Mouse (Mus musculus) midbrain, embryonic 16.5 days (tissue): ENCODE data around the gene Fancc. TPM values are rescaled to one million over a fixed set of nuclear protein-coding genes. Genes with fewer than 3 reads are reported as not detected.

ENCODE experiments used
- ATAC-seq: fragments of 200-750 bp; cut with Nextera tagmentation; 2 replicates; pipeline ENCODE4 v1.8.0; 2017; ENCODE audit warnings: moderate TSS enrichment
- H3K27ac ChIP-seq: fragments of 300-500 bp; sonication (generic); 2 replicates; pipeline ENCODE4 v1.5.1; 2014; ENCODE audit warnings: mild to moderate bottlenecking, low read length, mixed read lengths
- H3K27me3 ChIP-seq: fragments of 300-500 bp; sonication (generic); 2 replicates; pipeline ENCODE4 v1.6.1; 2014; ENCODE audit warnings: low read depth, low read length, mixed read lengths; ENCODE audit not compliant: control insufficient read depth, insufficient read depth
- H3K36me3 ChIP-seq: fragments of 300-500 bp; sonication (generic); 2 replicates; pipeline ENCODE4 v1.6.1; 2014; ENCODE audit warnings: mild to moderate bottlenecking, low read length, moderate library complexity, mixed read lengths; ENCODE audit not compliant: control insufficient read depth, insufficient read depth
- H3K4me1 ChIP-seq: fragments of 300-500 bp; sonication (generic); 2 replicates; pipeline ENCODE4 v1.6.1; 2014; ENCODE audit warnings: mild to moderate bottlenecking, low read length, mixed read lengths; ENCODE audit not compliant: control insufficient read depth, insufficient read depth
- H3K4me2 ChIP-seq: fragments of 300-500 bp; sonication (generic); 2 replicates; pipeline ENCODE4 v1.6.1; 2014; ENCODE audit warnings: mild to moderate bottlenecking, low read length, mixed read lengths
- H3K4me3 ChIP-seq: fragments of 300-500 bp; sonication (generic); 2 replicates; pipeline ENCODE4 v1.5.1; 2014; ENCODE audit warnings: low read depth, mild to moderate bottlenecking, low read length, moderate library complexity, mixed read lengths
- H3K9ac ChIP-seq: fragments of 300-500 bp; sonication (generic); 2 replicates; pipeline ENCODE4 v1.6.1; 2014; ENCODE audit warnings: low read depth, low read length, mixed read lengths
- H3K9me3 ChIP-seq: fragments of 300-500 bp; sonication (generic); replicated peaks from 2 replicates; pipeline ENCODE4 v1.6.1; 2014; ENCODE audit warnings: mild to moderate bottlenecking, low read length, mixed read lengths; ENCODE audit not compliant: control insufficient read depth, poor library complexity, severe bottlenecking
- WGBS: fragments of 180-500 bp; shearing (Covaris S2); extraction: QIAGEN DNeasy Blood & Tissue Kit; methylation state at CpG from one replicate; pipeline ENCODE4 v1.1.7; 2014; 5-methylcytosine and 5-hydroxymethylcytosine counted together
- polyA plus RNA-seq: library from polyadenylated mRNA; unstranded; fragments of >200 nt; fragmentation: Nextera tagmentation; extraction: Ambion mirVana; gene quantifications from 2 replicates; pipeline ENCODE4 v1.2.1, GENCODE M21; 2015

The Fancc gene
- polyA plus RNA-seq, 1 experiment from 2014 or later = 14.2 TPM

DNA sequence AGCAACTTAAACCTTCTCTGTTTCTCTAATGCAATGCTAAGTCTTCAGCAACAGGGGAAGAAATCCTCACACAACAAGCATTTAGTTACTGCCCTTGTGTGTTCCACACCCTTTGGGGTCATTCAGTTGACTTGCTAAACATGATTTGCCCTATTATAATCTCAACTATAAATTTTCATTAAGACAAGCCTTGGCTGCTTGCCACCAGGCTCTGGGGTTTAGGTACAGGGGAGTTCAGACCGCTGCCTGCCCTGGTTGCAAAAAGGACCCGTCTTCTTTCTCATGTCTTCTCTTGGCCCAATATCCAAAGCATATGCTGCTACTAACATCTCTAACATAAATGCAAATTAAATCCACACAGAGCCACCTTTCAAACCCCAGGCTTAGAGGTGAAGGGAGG lies 27.0 kb upstream of the Fancc start:
- no peak overlapping the region for H3K9ac ChIP-seq
- H3K36me3 ChIP-seq = peaks cover 38% of the 10 kb centered on the region
- H3K4me1 ChIP-seq = peaks cover 17% of the 10 kb centered on the region
- WGBS = 53% methylated on average over 2 of the region's 2 CpGs
- H3K27ac ChIP-seq = no peak overlapping the region
- no peak overlapping the region for H3K4me2 ChIP-seq
- ATAC-seq = no peak
- no peak overlapping the region for H3K4me3 ChIP-seq
- no peaks in the 10 kb centered on the region for H3K27me3 ChIP-seq
- no peaks in the 10 kb centered on the region for H3K9me3 ChIP-seq

DNA sequence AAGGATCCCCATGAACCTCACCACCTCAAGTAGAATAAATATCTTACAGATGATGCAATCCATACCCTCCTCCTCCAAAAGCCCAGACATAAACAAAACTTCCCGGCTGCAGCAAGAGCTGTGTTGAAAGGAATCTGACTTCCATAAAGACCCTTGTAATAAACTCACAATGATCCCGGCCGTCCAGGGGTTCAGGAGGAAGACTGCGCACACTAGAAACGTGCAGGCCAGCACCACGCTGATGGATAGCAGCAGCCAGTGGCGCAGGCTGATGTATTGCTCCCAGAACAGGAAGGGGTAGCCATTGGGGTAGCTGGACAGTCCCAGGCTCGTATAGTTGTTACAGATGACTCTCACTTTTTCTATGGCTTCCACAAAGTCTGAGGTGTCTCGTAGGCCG lies 25.8 kb upstream of the Fancc start:
- Histone ChIP-seq H3K27me3 (no peaks in the 10 kb centered on the region), H3K36me3 (peaks cover 50% of the 10 kb centered on the region), H3K9ac (no peak overlapping the region), H3K4me1 (peaks cover 8% of the 10 kb centered on the region), H3K4me3 (no peak overlapping the region), H3K9me3 (no peaks in the 10 kb centered on the region), H3K4me2 (no peak overlapping the region), H3K27ac (no peak overlapping the region)
- no peak for ATAC-seq
- 75% methylated on average over 10 of the region's 10 CpGs for WGBS

DNA sequence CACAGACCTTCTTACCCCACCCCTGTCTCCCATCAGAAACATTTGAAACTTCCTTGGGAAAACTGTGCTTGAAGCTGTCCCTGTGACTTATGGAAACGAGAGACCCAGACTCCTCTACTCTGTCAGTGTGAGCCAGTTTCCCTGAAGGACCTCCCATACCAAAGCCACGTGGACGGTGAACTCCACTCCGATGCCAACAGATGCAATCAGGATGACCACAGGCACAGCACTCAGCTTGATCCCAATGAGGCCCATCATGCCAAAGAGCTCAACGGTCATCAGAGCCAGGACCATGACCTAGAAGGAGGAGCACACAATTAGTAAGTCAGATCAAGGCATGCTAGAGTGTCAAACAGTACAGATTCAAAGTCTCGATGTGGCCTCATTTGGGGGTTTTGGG lies 23.0 kb upstream of the Fancc start:
- no peaks in the 10 kb centered on the region for H3K27me3 ChIP-seq
- no peak overlapping the region for H3K9ac ChIP-seq
- peaks cover 42% of the 10 kb centered on the region for H3K36me3 ChIP-seq
- H3K4me3 ChIP-seq = no peak overlapping the region
- WGBS = 85% methylated on average over 6 of the region's 6 CpGs
- no peaks in the 10 kb centered on the region for H3K9me3 ChIP-seq
- ATAC-seq = no peak
- H3K27ac ChIP-seq = no peak overlapping the region
- H3K4me2 ChIP-seq = no peak overlapping the region
- H3K4me1 ChIP-seq = peaks cover 3% of the 10 kb centered on the region; the same call in 1 of the 2 replicates

DNA sequence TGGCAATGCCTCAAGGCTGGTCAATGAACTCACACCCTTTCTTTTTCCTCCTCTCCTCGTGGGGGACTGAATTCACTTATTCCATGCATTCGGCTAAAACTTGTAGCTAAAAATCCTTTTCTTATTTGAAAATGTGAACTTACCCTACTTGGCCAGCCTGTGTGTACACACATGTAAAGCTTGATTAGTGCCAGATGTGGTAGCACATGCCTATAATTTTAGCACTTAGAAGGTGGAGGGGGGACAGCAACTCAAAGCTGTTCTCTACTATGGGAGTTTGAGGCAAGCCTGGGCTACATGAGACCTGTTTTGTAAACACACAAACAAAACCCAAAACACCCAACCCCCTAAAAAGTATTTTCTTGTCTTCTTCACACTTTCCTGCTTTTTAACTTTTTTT lies 19.5 kb upstream of the Fancc start:
- H3K4me1 ChIP-seq = peaks cover 12% of the 10 kb centered on the region; the same call in 1 of the 2 replicates
- H3K4me2 ChIP-seq = no peak overlapping the region
- no peak overlapping the region for H3K27ac ChIP-seq
- no peak for ATAC-seq
- H3K36me3 ChIP-seq = peaks cover 31% of the 10 kb centered on the region
- no peak overlapping the region for H3K9ac ChIP-seq
- no peaks in the 10 kb centered on the region for H3K9me3 ChIP-seq
- no peak overlapping the region for H3K4me3 ChIP-seq
- WGBS = 87% methylated on average over 2 of the region's 2 CpGs
- H3K27me3 ChIP-seq = no peaks in the 10 kb centered on the region

DNA sequence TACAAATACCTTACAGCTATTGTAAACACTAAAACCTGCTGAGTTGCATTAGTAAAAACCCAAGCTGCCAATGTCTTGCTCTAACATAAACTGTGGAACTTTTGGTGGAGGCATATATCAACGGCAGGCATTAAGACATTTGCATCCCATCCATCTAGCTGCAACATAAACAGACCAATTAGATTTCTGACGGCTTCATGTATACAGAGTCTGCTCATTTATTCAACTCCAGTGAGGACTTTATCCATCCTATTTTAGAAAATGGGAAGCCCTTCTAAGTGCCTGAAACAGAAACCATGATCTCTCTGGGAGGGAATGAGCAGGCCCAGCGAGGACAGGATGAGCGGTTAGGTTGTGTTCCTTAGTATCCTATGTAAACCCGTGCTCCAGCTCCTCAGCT lies 18.5 kb upstream of the Fancc start:
- 70% methylated on average over 5 of the region's 5 CpGs for WGBS
- ATAC-seq = no peak
- peaks cover 12% of the 10 kb centered on the region; the same call in 1 of the 2 replicates for H3K4me1 ChIP-seq
- peaks cover 40% of the 10 kb centered on the region for H3K36me3 ChIP-seq
- H3K27ac ChIP-seq = no peak overlapping the region
- H3K4me3 ChIP-seq = no peak overlapping the region
- no peak overlapping the region for H3K9ac ChIP-seq
- H3K27me3 ChIP-seq = no peaks in the 10 kb centered on the region
- H3K9me3 ChIP-seq = no peaks in the 10 kb centered on the region
- no peak overlapping the region for H3K4me2 ChIP-seq

DNA sequence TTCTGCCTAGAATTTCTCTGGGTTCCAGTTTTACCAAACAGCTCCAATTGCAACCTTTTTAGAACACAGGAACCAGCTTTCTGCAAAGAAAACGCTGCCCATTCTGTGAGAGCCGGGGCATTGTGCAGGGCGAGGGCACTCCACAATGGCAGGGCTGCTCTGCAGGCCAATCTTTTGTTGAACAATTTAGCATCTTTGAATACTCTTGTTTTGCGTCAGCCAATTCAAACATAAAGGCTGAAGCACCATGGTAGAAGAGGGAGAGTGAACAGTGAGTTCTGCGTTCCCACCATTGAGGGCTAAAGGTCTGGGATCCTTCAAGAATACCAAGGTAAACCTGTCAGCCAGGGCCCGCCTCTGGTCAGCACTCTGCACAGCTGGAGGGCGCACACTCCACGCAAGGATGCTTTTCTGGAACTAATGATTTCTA lies 17.9 kb upstream of the Fancc start:
- H3K4me3 ChIP-seq = no peak overlapping the region
- WGBS = 10% methylated on average over 8 of the region's 8 CpGs
- no peak overlapping the region for H3K27ac ChIP-seq
- no peak overlapping the region for H3K9ac ChIP-seq
- peaks cover 38% of the 10 kb centered on the region for H3K36me3 ChIP-seq
- no peak; the same call in 1 of the 2 replicates for ATAC-seq
- H3K9me3 ChIP-seq = no peaks in the 10 kb centered on the region
- no peaks in the 10 kb centered on the region for H3K27me3 ChIP-seq
- H3K4me2 ChIP-seq = no peak overlapping the region
- H3K4me1 ChIP-seq = peaks cover 12% of the 10 kb centered on the region; the same call in 1 of the 2 replicates

DNA sequence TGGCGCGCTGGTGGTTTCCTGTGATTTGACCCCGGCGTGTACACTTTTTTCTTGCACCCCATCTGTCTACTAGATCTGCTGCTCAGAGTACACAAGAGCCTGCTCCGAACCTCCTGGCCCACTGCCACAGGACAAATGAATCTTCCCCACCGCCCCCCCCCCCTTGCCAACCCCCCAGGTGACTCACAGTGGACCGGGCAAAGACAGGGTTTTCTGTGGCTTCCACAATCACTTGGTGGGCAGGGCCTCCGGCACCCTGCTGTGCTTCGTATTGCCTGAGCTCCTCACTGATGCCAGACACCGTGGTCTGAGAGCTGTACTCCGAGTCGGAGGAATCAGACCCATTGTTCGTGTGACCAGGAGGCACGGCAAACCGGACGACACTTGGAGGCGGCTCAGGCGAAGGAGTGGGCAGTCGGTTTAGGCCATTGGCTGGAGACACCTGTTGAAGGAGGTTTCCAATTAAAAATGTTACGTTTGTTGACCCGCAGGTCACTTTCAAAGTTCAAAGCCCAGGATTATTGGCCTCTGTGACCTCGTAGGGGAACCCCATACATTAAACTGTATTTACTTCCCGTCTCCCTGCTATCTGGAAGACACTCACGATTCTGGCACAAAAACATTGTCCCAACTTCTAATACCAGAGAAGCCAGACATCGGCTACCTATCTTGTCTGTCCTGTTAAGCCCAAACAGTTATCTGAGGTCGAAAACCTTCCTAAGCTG lies 16.5 kb upstream of the Fancc start:
- Histone ChIP-seq H3K9ac (no peak overlapping the region), H3K4me1 (peaks cover 12% of the 10 kb centered on the region; the same call in 1 of the 2 replicates)
- WGBS = 39% methylated on average over 26 of the region's 26 CpGs

DNA sequence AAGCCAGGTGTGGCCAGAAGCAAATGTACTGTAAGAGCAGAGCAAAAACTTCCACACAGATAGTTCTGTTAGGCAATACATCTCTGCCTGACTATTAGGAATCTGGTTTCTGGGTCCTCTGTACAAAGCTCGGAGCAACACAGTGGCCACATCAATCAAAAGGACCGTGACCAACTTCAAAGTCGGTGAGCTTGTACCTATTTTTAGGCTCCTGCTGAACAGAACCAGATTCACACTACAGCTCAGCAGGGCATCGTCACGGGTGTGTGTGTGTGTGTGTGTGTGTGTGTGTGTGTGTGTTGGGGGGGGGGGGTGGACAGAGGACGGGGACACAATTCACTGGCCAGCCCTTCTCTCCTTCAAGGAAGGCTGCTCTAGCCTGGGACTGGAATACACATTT lies 15.3 kb upstream of the Fancc start:
- Histone ChIP-seq H3K27me3 (no peaks in the 10 kb centered on the region), H3K36me3 (peaks cover 27% of the 10 kb centered on the region), H3K4me2 (no peak overlapping the region), H3K4me1 (peaks cover 12% of the 10 kb centered on the region; the same call in 1 of the 2 replicates), H3K9me3 (no peaks in the 10 kb centered on the region), H3K4me3 (no peak overlapping the region), H3K27ac (no peak overlapping the region), H3K9ac (no peak overlapping the region)
- WGBS = 29% methylated on average over 6 of the region's 6 CpGs
- ATAC-seq = no peak

More for the DNA sequence above, 16.5 kb upstream of the Fancc start:
- no peaks in the 10 kb centered on the region for H3K27me3 ChIP-seq
- H3K27ac ChIP-seq = no peak overlapping the region
- H3K9me3 ChIP-seq = no peaks in the 10 kb centered on the region
- H3K36me3 ChIP-seq = peaks cover 31% of the 10 kb centered on the region
- no peak overlapping the region for H3K4me3 ChIP-seq
- ATAC-seq = no peak
- no peak overlapping the region for H3K4me2 ChIP-seq

DNA sequence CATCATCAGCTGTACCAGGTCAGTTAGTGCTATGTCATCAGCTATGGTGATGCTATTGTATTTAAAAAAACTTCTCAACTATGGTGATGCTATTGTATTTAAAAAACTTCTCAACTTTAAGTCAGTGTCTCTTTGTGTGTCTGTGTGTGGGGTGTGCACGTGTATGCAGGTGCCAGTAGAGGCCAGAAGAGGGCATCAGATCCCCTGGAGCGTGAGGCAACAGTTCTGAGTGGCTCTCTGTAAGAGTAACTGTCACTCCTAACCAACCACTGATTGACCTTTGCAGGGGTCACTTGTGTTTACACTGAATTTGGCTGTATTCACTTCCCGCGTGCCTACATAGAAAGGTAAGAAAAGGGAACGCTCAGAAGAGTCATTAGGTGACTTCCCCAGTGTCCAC lies 10.7 kb upstream of the Fancc start:
- 90% methylated on average over 5 of the region's 5 CpGs for WGBS
- Histone ChIP-seq H3K4me1 (no peaks in the 10 kb centered on the region), H3K36me3 (peaks cover 26% of the 10 kb centered on the region), H3K9me3 (no peaks in the 10 kb centered on the region), H3K9ac (no peak overlapping the region), H3K4me3 (no peak overlapping the region), H3K27ac (no peak overlapping the region), H3K4me2 (no peak overlapping the region), H3K27me3 (no peaks in the 10 kb centered on the region)
- no peak for ATAC-seq
